Mouse (Mus musculus) inflammation-experienced regulatory T-cells, adult 6 months (primary cell): ENCODE measurements at regions not wholly inside any gene's neighbourhood (a gene's known extent, or its start where the extent isn't known, plus 50 kb on each side); places are given as distances from the start of the nearest gene placed in this dataset.
"Not testable (repeated sequence)": the region's sequence is repeated elsewhere in the genome, so short reads cannot be mapped to it uniquely, and the experiment has no call there.

Experiments
- ATAC-seq: one replicate; pipeline ENCODE4 v1.8.0; 2017

DNA sequence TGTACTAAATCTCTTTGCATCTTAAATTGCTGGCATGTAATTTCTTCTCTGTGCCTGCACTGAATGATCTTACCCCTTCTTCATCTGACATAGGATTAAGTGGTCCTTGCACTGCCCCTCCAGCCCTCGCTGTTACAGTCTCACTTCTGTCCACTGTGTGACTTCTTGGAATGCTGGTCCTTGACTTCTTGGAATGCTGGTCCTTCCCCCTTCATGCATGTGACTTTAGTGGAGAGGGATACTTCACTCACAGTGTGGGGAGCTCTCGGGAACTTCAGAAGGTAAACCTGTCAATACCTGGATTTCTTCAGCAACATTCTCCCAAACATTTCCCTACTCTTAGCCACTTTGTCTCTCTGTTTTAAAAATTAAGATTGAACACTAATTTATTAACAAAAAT lies 91.0 kb upstream of the Cdk6 start:
- no peak for ATAC-seq

DNA sequence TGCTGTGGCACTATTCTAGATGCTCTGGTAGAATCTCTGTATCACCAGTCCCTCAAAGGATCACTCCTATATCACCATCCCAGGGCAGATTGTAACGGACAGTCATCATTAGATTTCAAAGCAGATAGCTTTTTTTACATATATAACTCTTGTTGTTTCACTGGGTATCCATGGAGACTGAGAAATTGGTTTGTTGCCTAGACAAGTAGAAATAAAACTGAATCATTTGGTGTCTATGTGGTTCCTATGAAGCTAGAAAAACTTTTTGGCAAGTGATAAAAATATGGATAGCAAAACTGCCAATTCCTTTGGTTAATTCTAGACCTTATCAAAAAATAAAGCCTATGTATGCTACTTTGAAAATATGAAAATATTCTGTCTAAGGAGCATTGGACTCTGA lies 81.0 kb upstream of the Cdk6 start:
- no peak for ATAC-seq

DNA sequence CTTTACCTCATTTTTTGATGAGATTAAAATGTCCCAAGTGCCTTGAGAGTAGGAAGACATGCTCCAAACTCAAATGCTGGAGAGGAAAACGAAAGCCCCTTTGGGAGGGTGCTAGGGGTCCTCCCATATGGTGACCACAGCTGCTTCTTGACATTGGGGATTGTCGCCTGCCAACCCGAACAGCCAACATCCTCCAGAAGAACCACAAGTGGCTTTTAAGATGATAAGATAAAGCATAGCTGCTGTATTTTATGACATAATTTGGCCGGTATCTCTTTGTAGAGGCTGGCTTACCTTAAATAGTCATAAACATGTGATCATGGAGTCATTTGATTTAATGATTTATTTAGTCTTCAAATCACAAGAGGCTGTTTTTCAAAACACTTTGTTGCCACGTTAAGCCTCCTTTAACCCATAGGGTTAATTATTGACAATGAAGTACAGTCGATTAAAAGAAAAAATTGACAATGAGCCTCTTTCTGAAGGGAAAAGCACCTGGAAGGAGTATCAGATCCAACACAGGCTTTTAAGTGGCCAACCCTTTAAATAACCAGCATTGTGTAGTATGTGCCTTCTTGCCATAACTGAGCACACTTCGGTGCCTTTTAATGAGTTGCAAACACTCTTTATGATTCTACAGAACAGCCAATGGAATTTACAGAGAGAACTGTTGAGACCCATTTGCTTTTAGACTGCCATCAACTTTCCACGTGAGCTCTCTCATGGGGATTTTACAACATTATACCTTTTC lies 76.1 kb upstream of the Cdk6 start:
- not testable (repeated sequence) for ATAC-seq

DNA sequence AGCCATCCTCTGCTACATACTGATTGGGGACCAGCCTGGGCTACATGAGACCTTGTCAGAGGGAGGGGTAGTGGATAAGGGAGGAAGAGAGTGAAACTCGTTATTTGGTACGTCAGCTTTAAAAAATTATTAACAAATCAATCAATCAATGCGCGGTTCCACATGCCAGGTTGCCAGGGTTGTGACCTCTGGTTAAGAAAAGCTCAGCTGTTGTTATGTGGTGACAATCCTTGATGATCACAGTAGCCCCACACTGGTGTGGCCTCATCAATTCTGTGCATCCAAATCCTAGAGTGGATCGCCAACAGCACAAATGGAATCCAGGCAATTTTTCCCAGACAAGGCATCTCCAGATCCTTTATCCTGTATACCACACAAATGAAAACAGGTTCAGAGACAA lies 74.3 kb upstream of the Cdk6 start:
- no peak for ATAC-seq

DNA sequence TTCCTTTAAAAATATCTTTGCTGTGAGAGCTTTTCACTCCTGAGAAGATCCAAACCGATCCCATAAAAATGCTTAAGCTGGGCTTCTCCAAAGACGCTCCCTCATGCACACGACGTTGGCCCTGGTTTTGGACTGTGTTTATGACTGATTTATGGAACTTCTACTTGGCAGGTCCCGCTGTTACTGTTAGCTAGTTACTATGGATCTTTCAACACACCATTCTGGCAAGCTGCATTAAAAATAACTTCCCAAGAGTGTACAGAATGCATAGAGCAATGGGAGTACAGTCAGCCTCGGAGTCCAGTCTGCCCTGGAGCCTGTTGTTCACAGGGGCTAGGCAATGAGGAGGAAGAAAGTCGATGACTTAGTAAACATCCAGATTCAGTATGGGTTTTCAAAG lies 71.5 kb upstream of the Cdk6 start:
- no peak for ATAC-seq

DNA sequence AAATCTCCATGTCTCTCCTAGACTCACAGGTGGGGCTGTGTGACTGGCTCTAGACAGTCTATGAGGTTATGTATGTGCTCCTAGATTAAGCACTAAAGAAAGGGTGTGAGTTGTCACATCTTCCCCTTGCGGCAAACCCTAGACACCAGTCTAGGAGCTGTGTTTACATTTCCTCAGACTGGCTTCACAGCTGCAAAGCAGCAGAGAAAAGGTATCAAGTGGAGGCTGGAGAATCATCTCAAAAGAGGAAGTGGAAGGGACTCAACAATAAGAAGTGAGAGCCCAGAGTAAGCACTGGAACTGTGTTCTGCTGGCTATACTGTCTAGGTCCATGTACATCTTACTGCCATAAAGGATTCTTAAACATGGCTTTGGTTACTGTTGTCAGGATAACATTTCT lies 68.1 kb upstream of the Cdk6 start:
- not testable (repeated sequence) for ATAC-seq

DNA sequence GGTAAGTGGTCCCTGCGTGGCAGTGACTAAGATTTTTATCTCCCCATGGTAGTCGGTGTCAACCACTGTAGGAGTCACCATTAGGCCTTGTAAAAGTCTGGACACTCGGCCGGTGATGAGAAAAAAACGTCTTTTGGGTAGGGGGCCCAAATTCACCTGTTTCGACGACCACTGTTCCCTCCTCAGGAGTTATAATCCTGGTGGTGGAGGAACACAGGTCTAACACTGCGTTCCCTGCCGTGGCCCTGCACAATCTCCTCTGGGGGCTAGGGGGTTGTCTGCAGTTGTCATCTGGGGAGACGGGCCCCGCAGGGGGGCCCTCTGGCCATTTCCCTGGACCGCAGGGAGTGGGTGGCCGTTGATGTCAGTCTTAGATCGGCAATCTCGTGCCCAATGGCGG lies 64.0 kb upstream of the Cdk6 start:
- not testable (repeated sequence) for ATAC-seq

DNA sequence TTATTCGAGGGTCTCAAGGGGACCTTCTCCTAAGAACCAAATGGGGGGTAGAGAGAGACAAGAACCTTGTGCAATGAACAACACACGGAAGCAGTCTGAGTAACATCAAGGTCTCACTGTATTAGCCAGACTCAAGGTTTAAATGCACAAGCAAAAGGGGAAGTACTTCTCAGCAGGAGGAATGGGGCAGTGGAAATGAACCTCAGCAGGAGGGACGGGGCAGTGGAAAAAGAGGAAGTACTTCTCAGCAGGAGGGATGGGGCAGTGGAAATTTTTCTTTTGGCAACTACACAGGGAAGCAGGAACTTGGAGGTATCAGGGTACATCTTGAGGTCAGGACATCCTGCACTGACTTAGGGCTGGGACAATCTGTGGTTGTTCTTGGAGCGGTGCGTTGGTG lies 62.3 kb upstream of the Cdk6 start:
- ATAC-seq: not testable (repeated sequence)

DNA sequence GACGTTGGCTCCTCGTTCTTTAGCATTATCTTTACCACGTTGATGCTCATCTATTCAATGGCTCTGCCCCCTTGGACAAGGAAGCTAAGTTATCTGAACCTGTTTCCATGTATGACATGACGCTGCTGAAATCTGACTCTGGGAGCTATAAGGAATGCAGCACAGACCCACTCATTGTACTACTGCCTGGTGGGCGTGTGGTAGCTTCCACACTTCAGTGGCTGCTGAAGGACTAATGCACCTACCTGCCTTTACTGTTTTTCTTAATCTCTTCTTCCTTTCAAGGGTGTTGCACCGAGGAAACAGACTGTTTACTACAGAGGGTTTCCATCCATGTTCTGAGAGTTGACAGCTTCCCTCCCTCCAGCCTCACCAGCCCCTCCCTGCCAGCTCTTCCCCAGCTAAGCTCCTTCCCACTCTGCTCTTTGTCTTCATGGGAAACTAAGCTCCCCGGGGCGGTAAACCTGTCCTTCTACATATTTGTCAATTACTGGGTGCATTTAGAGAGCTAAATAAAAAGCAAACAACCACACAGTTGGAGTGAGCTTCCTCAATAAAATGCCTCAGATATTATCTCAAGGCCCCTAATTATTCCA lies 59.3 kb upstream of the Cdk6 start:
- not testable (repeated sequence) for ATAC-seq

DNA sequence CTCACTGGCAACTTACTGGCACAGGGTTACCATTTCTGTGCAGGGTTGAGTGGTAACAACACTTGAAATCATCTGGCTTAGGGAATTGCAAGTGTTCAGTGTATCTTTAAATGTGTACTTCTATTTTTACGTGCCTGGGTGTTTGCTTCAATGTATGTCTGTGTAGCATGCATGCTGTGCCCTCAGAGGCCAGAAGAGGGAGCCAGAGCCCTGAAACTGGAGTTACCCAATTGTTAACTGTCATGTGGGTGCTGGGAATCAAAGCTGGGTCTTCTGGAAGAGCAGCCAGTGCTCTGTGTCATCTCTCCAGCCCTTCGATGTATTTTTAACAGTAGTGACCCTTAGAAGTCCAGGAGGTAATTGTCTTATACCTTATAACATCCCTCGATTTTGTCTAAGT lies 58.2 kb upstream of the Cdk6 start:
- ATAC-seq: no peak

DNA sequence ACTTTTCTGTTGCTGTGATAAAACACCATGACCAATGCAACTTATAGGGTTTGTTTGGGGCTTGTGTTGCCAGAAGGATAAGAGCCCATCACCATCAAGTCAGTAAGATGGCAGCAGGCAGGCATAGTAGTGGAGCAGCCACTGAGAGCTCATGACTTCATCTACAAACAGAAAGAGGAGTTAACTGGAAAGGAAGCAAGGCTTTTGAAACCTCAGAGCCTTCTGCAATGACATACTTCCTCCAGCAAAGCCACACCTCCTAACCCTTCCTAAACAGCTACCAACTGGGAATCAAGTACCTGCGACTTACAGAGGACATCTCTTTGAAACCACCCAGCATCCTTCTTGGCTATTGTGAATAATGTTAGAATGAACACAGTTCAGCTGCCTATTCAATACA lies 57.0 kb upstream of the Cdk6 start:
- not testable (repeated sequence) for ATAC-seq

DNA sequence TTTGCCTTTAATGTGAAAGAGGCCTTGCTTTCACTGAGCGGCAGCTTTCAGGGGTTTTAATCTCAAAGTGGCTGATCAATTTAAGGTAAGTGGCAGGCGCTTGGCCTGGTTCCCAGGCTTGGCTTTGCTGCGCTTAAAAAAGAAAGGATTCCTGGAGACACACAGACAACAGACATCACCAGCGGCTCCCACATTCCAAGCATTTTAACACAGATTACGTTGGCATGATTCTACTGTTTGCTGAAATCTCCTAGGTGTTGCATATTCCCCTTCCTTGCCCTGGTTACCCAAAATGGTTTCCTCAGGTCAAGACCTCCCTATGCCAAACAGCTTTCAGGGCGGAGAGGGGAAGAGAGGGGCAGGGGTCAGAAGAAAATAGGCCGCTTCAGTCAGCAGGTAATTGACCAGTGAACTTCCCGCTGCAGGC lies 51.3 kb upstream of the Cdk6 start:
- ATAC-seq: not testable (repeated sequence)
